Mouse (Mus musculus) bone marrow macrophage, adult 2 months (primary cell): ENCODE measurements around the gene Mrpl58. TPM values are rescaled to one million over a fixed set of nuclear protein-coding genes. Genes with fewer than 3 reads are reported as not detected.

Experiments
- H3K27ac ChIP-seq: 2 replicates; pipeline ENCODE4 v1.5.1; 2012; ENCODE audit warnings: low read depth, low read length; ENCODE audit not compliant: insufficient read depth
- H3K4me1 ChIP-seq: 2 replicates; pipeline ENCODE4 v1.6.1; 2012; ENCODE audit warnings: low read length; ENCODE audit not compliant: control insufficient read depth, insufficient read depth
- H3K4me3 ChIP-seq: 2 replicates; pipeline ENCODE4 v1.5.1; 2012; ENCODE audit warnings: mild to moderate bottlenecking, low read length, moderate library complexity; ENCODE audit not compliant: insufficient read depth
- CTCF ChIP-seq: IDR thresholded peaks from 2 replicates; pipeline ENCODE4 v1.5.1; 2012; ENCODE audit warnings: low read depth, mild to moderate bottlenecking, low read length, moderate library complexity
- POLR2A ChIP-seq: IDR thresholded peaks from 2 replicates; pipeline ENCODE4 v1.6.1; 2012; ENCODE audit warnings: mild to moderate bottlenecking, low read depth, low read length, borderline replicate concordance
- polyA plus RNA-seq: library from polyadenylated mRNA; stranded (reverse); fragments of >200 nt; gene quantifications from 2 replicates; pipeline ENCODE4 v1.2.4, GENCODE M21; 2012; ENCODE audit not compliant: missing spikeins, insufficient read depth, insufficient read length

Gene Mrpl58
- polyA plus RNA-seq, 1 experiment, result 38.2 TPM

DNA sequence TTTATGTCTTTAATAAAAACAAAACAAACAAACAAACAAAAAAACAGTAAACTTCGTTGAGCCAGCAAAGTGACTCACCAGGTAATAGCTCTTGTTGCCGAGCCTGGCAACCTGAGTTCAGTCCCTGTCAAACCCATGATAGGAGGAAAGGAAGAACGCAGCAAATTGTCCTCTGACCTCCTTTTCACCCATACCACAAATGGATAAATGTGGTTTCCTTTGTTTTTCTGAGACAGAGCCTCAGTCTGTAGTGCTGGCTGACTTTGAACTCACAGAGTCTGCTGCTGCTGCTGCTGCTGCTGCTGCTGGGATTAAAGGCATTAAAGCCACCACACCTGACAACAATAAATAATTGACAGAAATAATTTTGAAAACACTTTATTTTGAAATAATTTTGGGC lies 19.5 kb downstream of the Mrpl58 start:
- H3K27ac ChIP-seq, result no peak overlapping the region
- peaks cover 24% of the 10 kb centered on the region for H3K4me1 ChIP-seq
- H3K4me3 ChIP-seq, result no peak overlapping the region
- TF ChIP-seq POLR2A (no peak), CTCF (no peak)

DNA sequence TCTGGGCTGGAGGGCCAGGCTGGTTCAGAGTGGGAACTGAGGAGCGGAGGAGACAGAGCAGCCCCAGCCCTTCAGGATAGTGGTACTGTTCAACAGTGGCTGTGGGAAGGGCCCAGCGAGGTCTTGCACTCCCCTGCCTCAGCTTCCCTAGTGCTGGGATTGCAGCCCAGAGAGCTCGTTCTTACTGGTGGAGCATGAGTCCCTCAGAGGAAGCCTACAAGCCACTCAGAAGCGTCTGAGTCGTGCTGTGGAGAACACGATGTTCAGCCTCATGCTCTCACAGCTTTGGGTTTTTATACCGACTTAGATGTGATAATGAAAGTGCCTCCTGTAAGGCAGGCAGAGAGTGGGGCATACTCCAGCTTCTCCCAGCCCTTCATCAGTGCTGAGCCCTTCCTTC lies 21.1 kb downstream of the Mrpl58 start:
- H3K27ac ChIP-seq, result no peak overlapping the region
- no peak overlapping the region for H3K4me3 ChIP-seq
- TF ChIP-seq POLR2A, result no peak
- no peak for TF ChIP-seq CTCF
- H3K4me1 ChIP-seq, result peaks cover 16% of the 10 kb centered on the region

DNA sequence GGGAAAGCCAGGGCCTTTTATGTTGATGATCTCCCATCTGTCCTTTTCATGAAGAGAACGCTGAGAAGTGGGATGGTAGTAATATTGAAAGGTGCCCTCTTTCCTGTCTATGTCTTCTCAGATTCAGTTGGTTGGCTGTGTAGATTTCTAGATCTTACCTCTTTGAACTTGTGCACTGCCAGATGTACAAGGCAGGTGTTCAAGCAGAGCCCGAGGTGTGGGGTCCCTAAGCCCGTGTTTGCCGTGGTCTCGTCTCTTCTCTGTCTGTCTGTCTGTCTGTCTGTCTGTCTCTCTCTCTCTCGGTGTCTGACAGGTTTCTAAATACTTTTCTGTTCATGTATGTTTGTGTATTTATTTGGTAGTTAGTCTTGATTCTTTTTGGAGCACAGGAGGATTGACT lies 22.1 kb downstream of the Mrpl58 start:
- no peak overlapping the region for H3K4me3 ChIP-seq
- H3K4me1 ChIP-seq, result peaks cover 16% of the 10 kb centered on the region
- TF ChIP-seq POLR2A (no peak), CTCF (no peak)
- H3K27ac ChIP-seq, result no peak overlapping the region

DNA sequence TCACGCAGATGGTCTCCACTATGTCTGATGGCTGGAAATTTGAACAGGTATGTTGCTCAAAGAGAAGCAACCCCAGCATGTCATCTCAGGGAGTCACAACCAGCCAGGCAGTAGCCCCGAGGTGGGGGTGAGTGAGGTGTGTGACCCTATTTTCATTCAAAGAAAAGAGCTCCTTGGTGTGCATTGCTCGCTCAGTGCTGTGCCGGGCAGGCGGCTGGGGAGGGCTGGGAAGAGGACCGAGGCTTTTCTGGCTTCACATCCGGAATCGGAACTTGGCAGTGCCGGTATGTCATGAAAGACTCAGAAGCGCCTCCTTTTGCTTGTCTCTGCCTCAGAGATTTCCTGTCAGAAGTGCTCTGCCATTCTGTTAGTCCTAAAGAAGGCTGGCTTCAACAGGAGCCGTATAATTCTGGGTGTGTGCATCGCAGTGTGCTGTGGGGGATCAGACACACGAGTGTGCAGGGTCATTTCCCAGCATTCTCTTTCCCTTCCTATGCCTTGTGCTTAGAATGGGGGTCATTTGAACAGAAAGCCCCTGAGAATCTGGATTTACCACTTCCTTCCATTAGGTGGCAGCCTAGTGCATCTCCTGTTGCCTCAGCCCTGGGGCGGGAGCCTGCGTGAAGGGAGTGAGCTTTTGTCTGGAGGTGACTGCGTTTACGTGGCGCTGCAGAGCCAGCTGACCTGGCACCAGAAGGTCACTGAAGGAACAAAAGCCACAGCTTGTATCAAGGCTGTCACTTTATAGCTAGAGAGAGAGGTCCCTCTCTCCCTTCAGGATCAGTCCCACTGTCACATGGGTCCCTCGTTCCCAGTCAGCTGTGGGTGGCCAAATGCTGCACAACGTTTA lies 24.2 kb downstream of the Mrpl58 start:
- TF ChIP-seq POLR2A (no peak), CTCF (peak; percentile 59)
- H3K27ac ChIP-seq, result no peak overlapping the region
- no peak overlapping the region for H3K4me3 ChIP-seq
- peaks cover 3% of the 10 kb centered on the region for H3K4me1 ChIP-seq

DNA sequence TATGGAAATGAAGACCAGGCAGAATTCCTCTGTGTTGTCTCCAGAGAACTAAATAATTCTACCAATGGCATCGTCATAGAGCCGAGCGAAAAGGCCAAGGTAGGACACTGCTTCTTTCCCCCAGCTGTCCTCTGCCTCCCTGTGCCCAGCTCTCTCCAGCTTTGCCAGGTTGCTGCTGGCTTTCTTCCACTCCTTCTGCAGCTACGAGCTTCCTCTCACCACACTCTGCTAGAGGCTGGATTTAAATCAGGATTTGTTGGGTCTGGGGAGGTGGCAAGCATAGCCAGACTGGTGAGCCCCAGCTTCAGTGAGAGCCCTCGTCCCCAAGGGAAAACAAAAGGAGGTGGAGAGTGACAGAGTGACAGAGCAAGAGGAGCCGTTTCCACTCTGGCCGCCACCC lies 25.8 kb downstream of the Mrpl58 start:
- Histone ChIP-seq H3K4me3 (no peak overlapping the region), H3K27ac (no peak overlapping the region), H3K4me1 (no peaks in the 10 kb centered on the region)
- TF ChIP-seq CTCF (no peak), POLR2A (no peak)

DNA sequence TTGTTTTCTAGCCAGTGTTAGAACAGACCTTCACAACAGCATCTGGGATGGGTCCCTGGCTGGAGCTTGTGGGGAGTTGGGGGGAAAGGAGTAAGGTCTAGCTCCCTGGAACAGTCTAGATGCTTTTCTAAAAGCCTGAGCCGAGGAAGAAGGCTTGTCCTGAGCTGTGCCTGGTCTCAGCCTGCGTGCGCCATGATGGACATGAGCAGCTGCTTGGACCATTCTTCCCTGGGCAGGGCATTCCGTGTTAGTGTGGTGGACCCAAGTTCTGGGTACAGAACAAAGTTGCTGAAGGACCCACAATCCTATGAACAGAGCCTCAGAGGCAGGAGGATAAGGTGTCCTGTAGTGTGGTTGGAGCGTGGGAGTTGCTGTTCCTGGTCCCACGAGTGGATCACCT lies 27.0 kb downstream of the Mrpl58 start:
- Histone ChIP-seq H3K4me3 (no peak overlapping the region), H3K4me1 (0 out of 2 replicates have a peak, but pooled peaks cover 2% of the 10 kb centered on the region), H3K27ac (no peak overlapping the region)
- TF ChIP-seq POLR2A (no peak), CTCF (no peak)

DNA sequence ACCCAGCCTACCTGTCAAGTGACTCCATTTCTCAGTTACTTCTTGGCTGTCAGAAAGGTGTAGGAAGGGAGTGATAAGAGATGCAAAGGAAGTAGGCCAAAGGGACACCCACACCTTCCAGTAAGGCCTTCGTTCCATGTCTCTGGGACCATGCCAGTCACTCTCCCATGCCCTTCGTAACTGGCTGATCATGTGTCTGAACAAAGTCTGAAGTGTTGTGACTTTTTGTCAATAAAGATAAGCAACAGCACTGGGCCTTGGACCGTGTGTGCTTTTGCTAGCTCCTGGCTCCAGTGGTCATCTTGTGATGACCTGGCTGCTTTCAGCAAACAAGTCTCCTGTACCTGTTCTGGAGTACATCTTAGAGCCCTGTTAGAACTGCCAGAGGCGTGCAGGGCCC lies 29.3 kb downstream of the Mrpl58 start:
- TF ChIP-seq CTCF (no peak), POLR2A (no peak)
- Histone ChIP-seq H3K4me3 (no peak overlapping the region), H3K4me1 (peaks cover 10% of the 10 kb centered on the region), H3K27ac (no peak overlapping the region)

DNA sequence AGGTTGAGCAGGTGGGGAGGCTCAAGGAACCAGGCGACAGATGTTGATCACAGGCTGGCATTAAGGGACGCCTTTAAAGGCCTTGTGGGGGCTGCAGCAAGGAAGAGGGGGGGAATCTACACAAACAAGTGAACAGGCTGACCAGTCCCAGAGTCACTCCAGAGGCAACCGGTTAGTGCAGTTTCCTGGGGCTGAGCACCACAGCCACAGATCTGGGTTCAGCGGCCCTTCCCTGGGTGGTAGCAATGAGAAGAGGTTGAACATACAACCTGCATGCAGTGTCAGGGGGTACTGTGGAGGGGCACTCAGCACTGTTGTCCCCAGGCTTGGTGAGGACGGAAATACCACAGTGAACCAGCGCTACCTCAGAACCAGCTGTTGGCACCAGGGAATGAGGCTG lies 29.8 kb downstream of the Mrpl58 start:
- no peak overlapping the region for H3K27ac ChIP-seq
- TF ChIP-seq CTCF (no peak), POLR2A (no peak)
- H3K4me3 ChIP-seq, result no peak overlapping the region
- H3K4me1 ChIP-seq, result peaks cover 11% of the 10 kb centered on the region

DNA sequence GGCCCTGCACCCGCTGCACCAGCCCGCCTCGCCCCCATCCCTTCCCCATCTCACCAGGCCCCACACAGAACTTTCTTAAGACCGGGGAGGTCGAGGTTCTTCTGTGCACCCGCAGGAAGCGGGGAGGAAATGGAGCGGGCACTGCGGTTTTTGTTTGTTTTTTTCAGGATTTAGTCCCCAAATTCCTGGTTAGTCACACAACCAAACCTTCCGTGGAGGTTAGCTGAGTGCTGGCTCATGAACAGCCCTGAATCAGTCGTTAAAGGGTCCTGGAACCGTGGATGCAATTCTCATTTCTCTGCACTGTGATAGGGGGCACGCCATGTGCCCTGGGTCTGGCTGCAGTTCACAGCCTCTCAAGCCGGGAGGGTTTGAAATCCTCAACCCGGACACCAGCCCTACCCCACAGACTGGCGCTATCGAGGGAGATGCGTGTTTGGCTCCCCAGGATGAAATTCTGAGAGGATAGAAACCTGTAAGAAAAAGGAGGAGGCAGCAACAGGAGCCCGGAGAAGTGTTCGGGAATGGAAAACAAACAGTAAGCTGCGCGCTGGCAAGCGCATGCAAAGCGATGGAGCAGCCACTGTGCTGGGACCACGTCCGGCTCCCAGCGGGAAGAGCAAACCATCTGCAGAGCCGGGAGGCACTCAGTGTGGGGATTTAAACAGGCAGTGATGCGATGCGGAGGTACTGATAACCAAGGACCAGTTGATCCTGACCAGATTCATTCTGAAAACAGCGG lies 32.2 kb downstream of the Mrpl58 start:
- H3K4me3 ChIP-seq, result no peak overlapping the region
- TF ChIP-seq POLR2A, result no peak
- TF ChIP-seq CTCF, result no peak
- H3K4me1 ChIP-seq, result peaks cover 24% of the 10 kb centered on the region
- H3K27ac ChIP-seq, result no peak overlapping the region

DNA sequence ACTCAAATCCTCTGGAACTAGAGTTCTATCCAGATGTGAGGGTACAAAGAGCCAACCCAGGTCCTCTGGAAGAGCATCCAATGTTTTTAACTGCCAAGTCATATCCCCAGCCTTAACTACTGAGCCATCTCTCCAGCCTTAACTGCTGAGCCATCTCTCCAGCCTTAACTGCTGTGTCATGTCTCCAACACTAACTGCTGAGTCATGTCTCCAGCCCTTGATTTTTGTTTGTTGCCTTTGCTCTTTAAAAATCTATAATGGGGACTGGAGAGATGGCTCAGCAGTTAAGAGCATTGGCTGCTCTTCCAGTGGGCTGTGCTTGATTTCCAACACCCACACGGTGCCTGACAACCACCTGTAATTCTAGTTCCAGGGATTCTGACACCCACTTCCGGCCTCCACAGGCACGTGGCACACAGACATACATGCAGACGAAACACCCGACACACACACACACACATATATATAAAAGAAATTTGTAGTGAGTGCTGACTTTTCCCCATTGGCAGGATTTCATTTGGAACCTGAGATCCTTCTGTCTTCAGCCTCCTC lies 34.1 kb downstream of the Mrpl58 start:
- H3K4me1 ChIP-seq, result peaks cover 26% of the 10 kb centered on the region
- TF ChIP-seq POLR2A (no peak), CTCF (no peak)
- H3K4me3 ChIP-seq, result no peak overlapping the region
- H3K27ac ChIP-seq, result no peak overlapping the region

DNA sequence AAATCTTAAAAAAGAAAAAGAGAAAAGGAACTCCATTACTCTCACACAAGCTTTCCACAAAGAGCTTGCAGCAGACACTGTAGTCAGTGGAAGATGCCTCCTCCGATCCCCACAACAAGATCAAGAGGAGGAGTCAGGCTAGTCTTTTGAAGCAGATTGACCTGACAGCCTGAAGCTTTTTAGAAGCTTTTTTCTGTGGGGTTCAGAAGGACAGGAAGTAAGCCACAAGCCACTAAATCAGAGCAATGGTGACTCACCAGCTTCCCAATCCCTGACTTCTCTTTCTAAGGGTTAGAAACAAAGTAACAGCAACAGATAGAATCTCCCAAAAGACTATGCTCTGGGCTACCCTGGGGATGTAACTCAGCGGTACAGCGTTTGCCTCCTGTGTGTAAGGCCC lies 35.8 kb downstream of the Mrpl58 start:
- H3K4me3 ChIP-seq, result no peak overlapping the region
- H3K4me1 ChIP-seq, result peaks cover 26% of the 10 kb centered on the region
- peak overlapping the region; percentile 60 for H3K27ac ChIP-seq
- TF ChIP-seq CTCF (no peak), POLR2A (no peak)
